Mouse (Mus musculus) spleen, adult 2 months (tissue): ENCODE data around the gene Ap5s1.

ENCODE experiments used
- CTCF ChIP-seq: fragments of 200-500 bp; IDR thresholded peaks from 2 replicates; pipeline ENCODE4 v1.5.1; 2011; ENCODE audit warnings: mild to moderate bottlenecking, inconsistent platforms; ENCODE audit not compliant: insufficient read depth, insufficient read length, insufficient replicate concordance; ENCODE audit errors: extremely low read depth
- POLR2A ChIP-seq: fragments of 200-500 bp; IDR thresholded peaks from 2 replicates; pipeline ENCODE4 v1.6.1; 2011; ENCODE audit warnings: low read depth, low read length, inconsistent platforms

DNA sequence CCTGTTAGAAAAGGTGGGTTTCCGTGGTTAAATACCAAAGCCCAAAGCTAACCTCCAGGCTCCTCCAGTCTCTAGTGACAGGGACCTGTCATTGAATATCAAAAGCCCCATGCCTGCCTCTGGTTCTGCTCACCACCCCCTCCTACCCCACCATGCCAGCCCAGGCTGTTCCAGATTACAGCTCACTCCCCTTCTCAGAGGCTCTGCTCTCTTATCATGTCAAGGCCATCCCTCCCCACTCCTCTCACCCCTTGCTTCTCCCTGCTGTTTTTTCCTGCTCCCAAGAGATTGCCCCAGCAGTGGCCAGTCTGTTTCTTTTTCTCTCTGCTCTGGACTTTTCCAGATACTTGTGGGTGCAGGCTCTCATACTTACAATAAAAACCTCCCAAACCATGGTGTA lies 16.7 kb downstream of the Ap5s1 start:
- TF ChIP-seq CTCF, result no peak
- no peak for TF ChIP-seq POLR2A
